8 mouse cellular contexts compared by ENCODE assay signal in genomic region chr10:128212148-128212547, GRCm38 (mm10). TPM values are rescaled to one million over a fixed set of nuclear protein-coding genes. Genes with fewer than 3 reads are reported as not detected.
A peak's percentile ranks its signal among the peaks of the same experiment; 100 is the strongest.
DNase-seq lines count a peak whose midpoint lies in the region; ATAC-seq and TF ChIP-seq lines count a peak whose summit lies in the region.

No protein-coding gene starts in this region.

- H3K9me3 ChIP-seq in embryonic facial prominence, embryonic 12.5 days: no peaks in the 10 kb centered on the region
- no peaks in the 10 kb centered on the region for H3K9me3 ChIP-seq in intestine, embryonic 15.5 days

- H3K4me1 ChIP-seq in embryonic facial prominence, embryonic 12.5 days: peaks cover 9% of the 10 kb centered on the region
- peaks cover 5% of the 10 kb centered on the region; the same call in 1 of the 2 replicates for H3K4me1 ChIP-seq in intestine, embryonic 15.5 days (replicated peaks)

- H3K27me3 ChIP-seq in embryonic facial prominence, embryonic 12.5 days: peaks cover 5% of the 10 kb centered on the region; the same call in 1 of the 2 replicates
- H3K27me3 ChIP-seq in intestine, embryonic 15.5 days (replicated peaks): no peaks in the 10 kb centered on the region
- no peaks in the 10 kb centered on the region for H3K27me3 ChIP-seq in myocyte (ENCODE audit: control insufficient read depth, insufficient read depth, insufficient read length)

- no peak for ATAC-seq in embryonic facial prominence, embryonic 12.5 days (ENCODE audit: insufficient number of reproducible peaks, insufficient read depth, low FRiP score, low TSS enrichment)
- peak; percentile 8; the same call in 1 of the 2 replicates for ATAC-seq in intestine, embryonic 15.5 days
- ATAC-seq in inflammation-experienced regulatory T-cells, adult 6 months: no peak

- no peak for TF ChIP-seq POLR2A in myocyte (IDR thresholded peaks at IDR 0.05; ENCODE audit: insufficient read length, low read depth)

- no peaks in the 10 kb centered on the region for H3K79me2 ChIP-seq in myocyte (ENCODE audit: control insufficient read depth, insufficient read depth)

- H3K9ac ChIP-seq in embryonic facial prominence, embryonic 12.5 days: no peak overlapping the region; the same call in 1 of the 2 replicates
- H3K9ac ChIP-seq in intestine, embryonic 15.5 days: 0 out of 2 replicates have a peak overlapping the region, but pooled peaks have one; percentile 67

- H3K4me3 ChIP-seq in layer of hippocampus, adult 2 months: peak overlapping the region; percentile 81
- peak overlapping the region; percentile 58 for H3K4me3 ChIP-seq in embryonic facial prominence, embryonic 12.5 days
- H3K4me3 ChIP-seq in intestine, embryonic 15.5 days (replicated peaks): peak overlapping the region; percentile 70
- peak overlapping the region; percentile 79 for H3K4me3 ChIP-seq in myocyte

- H3K4me2 ChIP-seq in embryonic facial prominence, embryonic 12.5 days (replicated peaks): peak overlapping the region; percentile 67
- peak overlapping the region; percentile 87 for H3K4me2 ChIP-seq in intestine, embryonic 15.5 days (replicated peaks)
- H3K4me2 ChIP-seq in myocyte (ENCODE audit: low read depth): peak overlapping the region; percentile 74

- 48% methylated on average over 6 of the region's 6 CpGs for WGBS in embryonic facial prominence, embryonic 12.5 days
- WGBS in intestine, embryonic 15.5 days: 42% methylated on average over 6 of the region's 6 CpGs

- H3ac ChIP-seq in myocyte (ENCODE audit: control insufficient read depth, insufficient read length): no peak overlapping the region

- DNase-seq in layer of hippocampus, adult 2 months (ENCODE audit: low spot score in 2 of 2): no peak
- DNase-seq in layer of hippocampus, adult 9-11 months: no peak
- DNase-seq in adrenal gland, postnatal 4 days (ENCODE audit: low spot score in 2 of 2): no peak
- DNase-seq in T-cell, adult 2 months (ENCODE audit: low spot score): no peak

- no peak for TF ChIP-seq CTCF in layer of hippocampus, adult 2 months (conservative IDR thresholded peaks at IDR 0.05)

- H3K27ac ChIP-seq in layer of hippocampus, adult 2 months: peak overlapping the region; percentile 81
- no peak overlapping the region for H3K27ac ChIP-seq in embryonic facial prominence, embryonic 12.5 days
- H3K27ac ChIP-seq in intestine, embryonic 15.5 days: no peak overlapping the region

- H3K36me3 ChIP-seq in embryonic facial prominence, embryonic 12.5 days: no peaks in the 10 kb centered on the region
- H3K36me3 ChIP-seq in intestine, embryonic 15.5 days: no peaks in the 10 kb centered on the region
- H3K36me3 ChIP-seq in myocyte (ENCODE audit: control insufficient read depth, insufficient read depth): no peaks in the 10 kb centered on the region

TF ChIP-seq in myocyte, 11 proteins besides CTCF, POLR2A, EP300 and RAD21:
- TF ChIP-seq CEBPB (IDR thresholded peaks at IDR 0.05; ENCODE audit: insufficient read depth, poor library complexity, severe bottlenecking): no peak
- TF ChIP-seq E2F4 (IDR thresholded peaks at IDR 0.05; ENCODE audit: insufficient read depth): no peak
- no peak for TF ChIP-seq REST (IDR thresholded peaks at IDR 0.05; ENCODE audit: insufficient read depth, insufficient read length)
- TF ChIP-seq TCF12 (IDR thresholded peaks at IDR 0.05; ENCODE audit: insufficient read depth, poor library complexity, severe bottlenecking): no peak
- TF ChIP-seq TCF3 (IDR thresholded peaks at IDR 0.05; ENCODE audit: insufficient read length, low read depth): no peak
- TF ChIP-seq MYOG (IDR thresholded peaks at IDR 0.05; ENCODE audit: control insufficient read depth in 1 of 3, insufficient read depth in 1 of 3, insufficient read length in 2 of 3, low read depth in 2 of 3): no peak
- no peak for TF ChIP-seq MYOD1 (IDR thresholded peaks at IDR 0.05; ENCODE audit: control insufficient read depth in 1 of 3, insufficient read length in 2 of 3, low read depth in 2 of 3)
- no peak for TF ChIP-seq USF1 (IDR thresholded peaks at IDR 0.05; ENCODE audit: low read depth)
- TF ChIP-seq POLR2AphosphoS2 (IDR thresholded peaks at IDR 0.05; ENCODE audit: insufficient read length, low read depth): no peak
- no peak for TF ChIP-seq SRF (IDR thresholded peaks at IDR 0.05; ENCODE audit: control insufficient read depth, insufficient read length, low read depth)
- TF ChIP-seq MAX (IDR thresholded peaks at IDR 0.05; ENCODE audit: low read depth): no peak

RNA-seq across cellular contexts. Expression of gene Spryd4, which starts 0.5 kb away (rescaled TPM):
- total RNA-seq in layer of hippocampus, adult 2 months (2021): 10 to 100 TPM in 1 of 2 experiments, 1 to 10 TPM in 1; 9.5 to 10.4 TPM
- polyA plus RNA-seq in embryonic facial prominence, embryonic 12.5 days (2016; fragmentation: Nextera tagmentation; extraction: Ambion mirVana): 31.1 TPM in 2 replicates
- 34.8 and 35.9 TPM in 2 replicates for polyA plus RNA-seq in intestine, embryonic 15.5 days (2015; fragmentation: Nextera tagmentation; extraction: Ambion mirVana)
- 21.8 TPM for polyA plus RNA-seq in myocyte (2012; fragmentation: generic; extraction: Trizol)
- total RNA-seq in adrenal gland, postnatal 4 days (2021): 10 to 100 TPM; 23.2 to 25.9 TPM
- polyA plus RNA-seq in inflammation-experienced regulatory T-cells, adult 6 months (2017; shearing (Covaris generic)): 10 to 100 TPM in 2 of 3 experiments, 1 to 10 TPM in 1; 7.1 to 13.6 (median 13.5) TPM

RNA-seq across cellular contexts. Expression of gene Mip, which starts 13.5 kb away (rescaled TPM):
- not detected for total RNA-seq in layer of hippocampus, adult 2 months (2021)
- polyA plus RNA-seq in embryonic facial prominence, embryonic 12.5 days (2016; fragmentation: Nextera tagmentation; extraction: Ambion mirVana): 0.69 and 1.1 TPM in 2 replicates
- 0.19 TPM in 1 of 2 replicates, not detected in the other for polyA plus RNA-seq in intestine, embryonic 15.5 days (2015; fragmentation: Nextera tagmentation; extraction: Ambion mirVana)
- polyA plus RNA-seq in myocyte (2012; fragmentation: generic; extraction: Trizol): not detected
- total RNA-seq in adrenal gland, postnatal 4 days (2021): not detected
- polyA plus RNA-seq in inflammation-experienced regulatory T-cells, adult 6 months (2017; shearing (Covaris generic)): not detected

RNA-seq across cellular contexts. Expression of gene Gls2, which starts 17.9 kb away (rescaled TPM):
- 10 to 100 TPM; 20.1 to 21.0 TPM for total RNA-seq in layer of hippocampus, adult 2 months (2021)
- 1.1 and 2.7 TPM in 2 replicates for polyA plus RNA-seq in embryonic facial prominence, embryonic 12.5 days (2016; fragmentation: Nextera tagmentation; extraction: Ambion mirVana)
- polyA plus RNA-seq in intestine, embryonic 15.5 days (2015; fragmentation: Nextera tagmentation; extraction: Ambion mirVana): 1.8 and 3.3 TPM in 2 replicates
- polyA plus RNA-seq in myocyte (2012; fragmentation: generic; extraction: Trizol): 1.1 TPM
- 1 to 10 TPM; 4.8 to 8.2 TPM for total RNA-seq in adrenal gland, postnatal 4 days (2021)
- under 1 TPM in 2 of 3 experiments, not detected in 1; 0.28 to 0.58 TPM for polyA plus RNA-seq in inflammation-experienced regulatory T-cells, adult 6 months (2017; shearing (Covaris generic))

RNA-seq across cellular contexts. Expression of gene Timeless, which starts 19.7 kb away (rescaled TPM):
- total RNA-seq in layer of hippocampus, adult 2 months (2021): 1 to 10 TPM; 5.4 to 6.4 TPM
- 80.9 and 81.5 TPM in 2 replicates for polyA plus RNA-seq in embryonic facial prominence, embryonic 12.5 days (2016; fragmentation: Nextera tagmentation; extraction: Ambion mirVana)
- polyA plus RNA-seq in intestine, embryonic 15.5 days (2015; fragmentation: Nextera tagmentation; extraction: Ambion mirVana): 40.8 and 41.3 TPM in 2 replicates
- polyA plus RNA-seq in myocyte (2012; fragmentation: generic; extraction: Trizol): 4.9 TPM
- 10 to 100 TPM; 28.4 to 34.0 TPM for total RNA-seq in adrenal gland, postnatal 4 days (2021)
- 10 to 100 TPM; 23.2 to 45.9 (median 27.2) TPM for polyA plus RNA-seq in inflammation-experienced regulatory T-cells, adult 6 months (2017; shearing (Covaris generic))

RNA-seq across cellular contexts. Expression of gene Rbms2, which starts 32.1 kb away (rescaled TPM):
- 10 to 100 TPM; 12.7 to 12.8 TPM for total RNA-seq in layer of hippocampus, adult 2 months (2021)
- 31.7 and 33.6 TPM in 2 replicates for polyA plus RNA-seq in embryonic facial prominence, embryonic 12.5 days (2016; fragmentation: Nextera tagmentation; extraction: Ambion mirVana)
- polyA plus RNA-seq in intestine, embryonic 15.5 days (2015; fragmentation: Nextera tagmentation; extraction: Ambion mirVana): 24.8 and 27.0 TPM in 2 replicates
- 97.3 TPM for polyA plus RNA-seq in myocyte (2012; fragmentation: generic; extraction: Trizol)
- 100 to 1,000 TPM in 1 of 2 experiments, 10 to 100 TPM in 1; 90.2 to 104 TPM for total RNA-seq in adrenal gland, postnatal 4 days (2021)
- 10 to 100 TPM; 24.7 to 29.4 (median 27.8) TPM for polyA plus RNA-seq in inflammation-experienced regulatory T-cells, adult 6 months (2017; shearing (Covaris generic))
